Mouse (Mus musculus) myocyte (in vitro differentiated cells): ENCODE results near the gene Wdr46. TPM values are rescaled to one million over a fixed set of nuclear protein-coding genes. Genes with fewer than 3 reads are reported as not detected.
"Not testable (repeated sequence)": the region's sequence is repeated elsewhere in the genome, so short reads cannot be mapped to it uniquely, and the experiment has no call there.

Source experiments
- H3K27me3 ChIP-seq: one replicate; pipeline ENCODE4 v1.6.1; 2011; ENCODE audit not compliant: control insufficient read depth, insufficient read depth, insufficient read length
- H3K36me3 ChIP-seq: one replicate; pipeline ENCODE4 v1.6.1; 2011; ENCODE audit not compliant: control insufficient read depth, insufficient read depth
- H3K4me2 ChIP-seq: one replicate; pipeline ENCODE4 v1.6.1; 2011; ENCODE audit warnings: low read depth, control low read depth
- H3K4me3 ChIP-seq: one replicate; pipeline ENCODE4 v1.5.1; 2011; ENCODE audit warnings: mild to moderate bottlenecking, control low read depth, moderate library complexity
- H3K79me2 ChIP-seq: one replicate; pipeline ENCODE4 v1.6.1; 2011; ENCODE audit not compliant: control insufficient read depth, insufficient read depth
- H3ac ChIP-seq: one replicate; pipeline ENCODE4 v1.6.1; 2011; ENCODE audit not compliant: control insufficient read depth, insufficient read length
- CEBPB ChIP-seq: IDR thresholded peaks from 2 replicates; pipeline ENCODE4 v1.6.1; 2011; ENCODE audit warnings: mild to moderate bottlenecking, moderate library complexity; ENCODE audit not compliant: poor library complexity, insufficient read depth, severe bottlenecking
- E2F4 ChIP-seq: IDR thresholded peaks from one replicate; pipeline ENCODE4 v1.6.1; 2011; ENCODE audit warnings: mild to moderate bottlenecking, control low read depth, moderate library complexity; ENCODE audit not compliant: insufficient read depth
- MAX ChIP-seq: IDR thresholded peaks from one replicate; pipeline ENCODE4 v1.6.1; 2011; ENCODE audit warnings: low read depth, mild to moderate bottlenecking, control low read depth
- MYOD1 ChIP-seq, 3 experiments: IDR thresholded peaks; one replicate each; pipeline ENCODE4 v1.6.1; 2011; ENCODE audit warnings: control low read depth in 2 of 3, low read depth in 2 of 3, mild to moderate bottlenecking in 2 of 3, moderate library complexity in 1 of 3; ENCODE audit not compliant: insufficient read length in 2 of 3, control insufficient read depth in 1 of 3
- MYOG ChIP-seq, 3 experiments: IDR thresholded peaks; one replicate each; pipeline ENCODE4 v1.6.1; 2011; ENCODE audit warnings: control low read depth in 2 of 3, low read depth in 2 of 3, mild to moderate bottlenecking in 2 of 3; ENCODE audit not compliant: insufficient read length in 2 of 3, control insufficient read depth in 1 of 3, insufficient read depth in 1 of 3
- POLR2A ChIP-seq: IDR thresholded peaks from one replicate; pipeline ENCODE4 v1.6.1; 2011; ENCODE audit warnings: low read depth, mild to moderate bottlenecking, control low read depth, moderate library complexity; ENCODE audit not compliant: insufficient read length
- POLR2AphosphoS2 ChIP-seq: IDR thresholded peaks from one replicate; pipeline ENCODE4 v1.6.1; 2011; ENCODE audit warnings: low read depth, control low read depth; ENCODE audit not compliant: insufficient read length
- REST ChIP-seq: IDR thresholded peaks from one replicate; pipeline ENCODE4 v1.6.1; 2011; ENCODE audit warnings: mild to moderate bottlenecking, control low read depth, moderate library complexity; ENCODE audit not compliant: insufficient read depth, insufficient read length
- SRF ChIP-seq: IDR thresholded peaks from one replicate; pipeline ENCODE4 v1.6.1; 2011; ENCODE audit warnings: low read depth; ENCODE audit not compliant: control insufficient read depth, insufficient read length
- TCF12 ChIP-seq: IDR thresholded peaks from one replicate; pipeline ENCODE4 v1.6.1; 2011; ENCODE audit warnings: mild to moderate bottlenecking, control low read depth; ENCODE audit not compliant: poor library complexity, insufficient read depth, severe bottlenecking
- TCF3 ChIP-seq: IDR thresholded peaks from one replicate; pipeline ENCODE4 v1.6.1; 2011; ENCODE audit warnings: low read depth, control low read depth; ENCODE audit not compliant: insufficient read length
- USF1 ChIP-seq: IDR thresholded peaks from one replicate; pipeline ENCODE4 v1.6.1; 2011; ENCODE audit warnings: low read depth, mild to moderate bottlenecking, control low read depth, moderate library complexity
- polyA plus RNA-seq: library from polyadenylated mRNA; unstranded; fragments of >200 nt; fragmentation: generic; extraction: Trizol; gene quantifications from one replicate; pipeline ENCODE4 v1.2.1, GENCODE M21; 2012; ENCODE audit warnings: missing spikeins

Gene Wdr46
- polyA plus RNA-seq, 1 experiment, result 25.9 TPM

DNA sequence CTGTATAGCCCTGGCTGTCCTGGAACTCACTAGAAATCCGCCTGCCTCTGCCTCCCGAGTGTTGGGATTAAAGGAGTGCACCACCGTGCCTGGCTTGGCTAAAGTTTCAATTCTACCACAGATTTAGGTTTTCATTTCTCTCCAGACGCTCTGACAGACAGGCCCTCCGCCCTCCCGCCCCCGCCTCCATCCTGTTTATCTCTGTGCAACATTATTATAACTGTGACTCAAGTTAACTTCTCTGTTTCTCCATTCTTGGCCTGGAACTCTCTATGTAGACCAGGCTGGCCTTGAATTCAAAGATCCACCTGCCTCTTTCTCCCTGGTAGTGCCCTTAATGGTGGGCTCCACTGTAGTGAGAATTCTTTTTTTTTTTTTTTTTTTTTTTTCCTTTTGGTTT, 38.0 kb upstream of the Wdr46 start:
- H3K4me2 ChIP-seq, result no peak overlapping the region
- no peaks in the 10 kb centered on the region for H3K27me3 ChIP-seq
- TF ChIP-seq USF1 (no peak), POLR2A (no peak), MYOD1 (IDR thresholded peaks at IDR 0.05; ENCODE audit: control insufficient read depth in 1 of 3, insufficient read length in 2 of 3, low read depth in 2 of 3) (no peak), TCF12 (no peak), REST (no peak), MYOG (IDR thresholded peaks at IDR 0.05; ENCODE audit: control insufficient read depth in 1 of 3, insufficient read depth in 1 of 3, insufficient read length in 2 of 3, low read depth in 2 of 3) (no peak), CEBPB (no peak), TCF3 (no peak), POLR2AphosphoS2 (no peak), E2F4 (no peak), SRF (no peak), MAX (no peak)
- H3K4me3 ChIP-seq, result no peak overlapping the region
- no peaks in the 10 kb centered on the region for H3K79me2 ChIP-seq
- H3K36me3 ChIP-seq, result no peaks in the 10 kb centered on the region
- H3ac ChIP-seq, result no peak overlapping the region

DNA sequence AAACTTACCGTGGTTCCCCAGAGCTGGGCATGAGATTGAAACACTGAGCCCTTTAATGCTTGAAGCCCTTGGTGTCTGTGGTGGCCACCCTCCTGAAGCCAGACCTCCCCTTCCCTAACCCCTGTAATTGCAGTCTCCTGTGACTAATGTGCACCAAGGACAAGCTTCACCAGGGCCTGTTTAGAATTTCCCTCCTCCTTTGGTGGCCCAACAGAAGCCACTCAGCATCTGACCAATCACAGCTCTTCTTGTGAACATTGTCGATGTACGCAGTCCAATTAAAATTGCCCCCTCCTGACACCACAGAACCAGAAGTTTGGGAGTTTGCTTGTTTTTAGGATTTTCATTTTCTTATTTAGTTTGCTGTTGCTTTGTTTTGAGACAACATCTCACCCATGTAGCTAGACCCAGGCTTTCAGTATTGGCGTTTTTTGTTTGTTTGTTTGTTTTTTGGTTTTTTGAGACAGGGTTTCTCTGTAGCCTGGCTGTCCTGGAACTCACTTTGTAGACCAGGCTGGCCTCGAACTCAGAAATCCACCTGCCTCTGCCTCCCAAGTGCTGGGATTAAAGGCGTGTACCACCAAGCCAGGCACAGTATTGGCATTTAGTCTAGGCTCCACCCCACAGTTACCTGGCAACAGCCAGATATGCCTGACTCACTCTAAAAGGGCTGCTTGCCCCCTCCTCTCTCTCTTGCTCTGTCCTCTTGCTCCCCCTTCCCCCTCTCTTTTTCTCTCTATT, 36.4 kb upstream of the Wdr46 start:
- not testable (repeated sequence) for H3ac ChIP-seq, H3K4me3 ChIP-seq, H3K27me3 ChIP-seq, H3K36me3 ChIP-seq, H3K79me2 ChIP-seq, H3K4me2 ChIP-seq

DNA sequence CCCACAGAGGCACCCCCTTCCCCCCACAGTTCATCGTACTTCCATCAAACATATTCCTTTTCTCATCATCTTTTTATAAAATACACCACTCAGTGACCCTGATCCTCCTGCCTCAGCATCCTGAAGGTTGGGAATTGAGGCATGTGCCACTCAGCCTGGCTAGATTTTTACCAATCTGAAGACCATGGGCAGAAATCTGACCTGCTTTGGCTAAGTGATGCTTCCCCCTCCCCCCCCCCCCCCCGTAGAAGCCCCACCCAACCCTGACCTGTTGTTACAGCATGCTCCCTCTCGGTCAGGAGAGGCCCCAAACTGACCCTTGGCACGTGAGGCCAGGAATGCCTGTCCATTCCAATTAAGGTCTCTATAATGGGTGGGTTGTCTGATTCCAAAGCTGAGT, 35.6 kb upstream of the Wdr46 start, which contains the start of gene Platr17:
TSS of gene Platr17 (plus strand) at position 301 of the 400 bp plus-strand sequence.
- not testable (repeated sequence) for H3K36me3 ChIP-seq, H3ac ChIP-seq, H3K27me3 ChIP-seq, H3K4me3 ChIP-seq, H3K79me2 ChIP-seq, H3K4me2 ChIP-seq

DNA sequence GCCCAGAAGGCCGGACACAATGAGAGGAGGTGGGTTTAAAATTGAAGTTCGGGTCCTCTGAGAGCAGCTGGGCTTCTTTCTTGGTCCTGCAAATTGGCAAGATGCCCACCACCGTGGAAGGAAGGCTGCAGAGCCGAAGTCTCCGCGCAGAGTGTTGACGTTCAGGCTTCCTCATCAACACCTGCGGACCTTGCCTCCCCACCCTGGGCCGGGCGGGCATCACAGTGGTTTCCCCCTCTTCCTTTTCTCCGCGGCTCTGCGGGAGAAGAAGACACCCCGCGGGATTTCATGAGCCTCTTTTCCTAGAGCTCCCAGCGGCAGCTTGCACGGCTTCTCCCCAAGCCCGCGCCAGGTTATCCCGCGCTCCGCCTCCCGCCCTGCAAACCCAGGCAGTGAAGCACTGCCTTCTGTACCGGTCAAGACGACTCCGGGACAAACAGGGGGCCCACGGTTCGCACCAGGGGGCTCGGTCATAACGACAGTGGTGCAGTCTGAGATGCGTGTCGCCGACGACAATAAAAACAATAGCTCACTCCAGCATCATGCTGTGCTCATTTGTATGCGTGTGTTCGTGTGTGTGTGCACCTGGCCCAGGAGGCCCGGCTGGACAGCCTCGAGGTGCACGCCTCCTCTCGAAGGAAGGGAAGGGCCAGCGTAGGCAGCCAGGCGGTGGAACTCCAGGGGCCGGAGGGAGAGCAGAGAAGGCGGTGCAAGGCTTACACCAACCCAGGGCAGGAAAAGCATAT, 32.0 kb upstream of the Wdr46 start:
- TF ChIP-seq REST, result no peak
- no peak for TF ChIP-seq E2F4
- TF ChIP-seq MAX, result no peak
- no peak for TF ChIP-seq CEBPB
- no peak for TF ChIP-seq USF1
- peak overlapping the region; percentile 44 for H3ac ChIP-seq

DNA sequence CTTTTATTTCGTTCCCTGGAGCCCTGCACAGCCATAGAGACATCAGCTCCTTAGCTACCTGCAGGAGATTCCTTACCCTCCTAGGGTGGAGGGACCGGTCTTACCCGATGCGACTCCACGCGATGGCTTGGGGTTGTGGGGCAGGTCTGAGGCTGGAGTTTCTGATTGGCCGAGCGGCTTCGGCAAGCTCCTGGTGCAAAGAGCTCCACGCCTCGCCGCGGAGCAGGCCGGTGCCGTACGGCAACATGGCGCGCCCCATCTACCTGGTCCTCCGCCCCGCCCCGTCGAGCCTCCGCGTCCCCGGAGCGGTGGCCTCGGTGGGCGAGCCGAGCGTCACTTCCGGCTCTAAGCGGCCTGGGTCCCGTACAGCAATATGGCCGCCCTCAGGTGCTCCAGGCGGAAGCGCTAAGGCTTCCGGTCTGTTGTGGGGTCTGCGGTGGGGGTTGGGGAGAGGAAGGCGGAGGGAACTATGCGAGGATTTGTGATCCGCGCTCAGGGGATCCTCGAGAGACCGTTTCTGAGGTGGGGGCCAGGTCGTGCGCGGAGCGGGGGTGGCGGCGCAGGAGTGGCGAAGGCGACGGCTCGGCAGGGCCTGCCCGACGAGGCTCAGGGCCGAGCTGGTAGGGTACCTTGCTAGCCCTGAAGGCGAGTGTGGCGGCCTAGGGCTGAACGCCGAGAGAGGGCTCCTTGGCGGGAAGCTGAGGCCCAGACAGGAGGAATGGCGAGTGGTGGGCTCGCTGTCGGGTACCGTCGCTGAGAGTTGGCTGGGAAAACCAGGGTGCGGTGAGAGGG, 31.2 kb upstream of the Wdr46 start, which contains the start of gene Daxx:
TSS of gene Daxx (plus strand) at position 338 of the 792 bp plus-strand sequence.
- peak within 1 kb of the TSS; percentile 44 for H3ac ChIP-seq
- H3K79me2 ChIP-seq, result peaks cover 13% of the 10 kb centered on the region
- TF ChIP-seq POLR2A (peak; percentile 58), MYOD1 (IDR thresholded peaks at IDR 0.05; ENCODE audit: control insufficient read depth in 1 of 3, insufficient read length in 2 of 3, low read depth in 2 of 3) (no peak), POLR2AphosphoS2 (peak; percentile 34)
- H3K4me2 ChIP-seq, result peak within 1 kb of the TSS; percentile 98
- H3K36me3 ChIP-seq, result peaks cover 11% of the 10 kb centered on the region
- H3K4me3 ChIP-seq, result peak within 1 kb of the TSS; percentile 85
- H3K27me3 ChIP-seq, result no peaks in the 10 kb centered on the region

More for the DNA sequence above, 32.0 kb upstream of the Wdr46 start:
- H3K79me2 ChIP-seq, result peaks cover 13% of the 10 kb centered on the region
- peak overlapping the region; percentile 85 for H3K4me3 ChIP-seq
- no peaks in the 10 kb centered on the region for H3K27me3 ChIP-seq
- H3K36me3 ChIP-seq, result peaks cover 11% of the 10 kb centered on the region
- peak overlapping the region; percentile 98 for H3K4me2 ChIP-seq
